Mouse (Mus musculus): ENCODE measurements around the gene Serinc4. TPM values are rescaled to one million over a fixed set of nuclear protein-coding genes. Genes with fewer than 3 reads are reported as not detected.
A peak's percentile ranks its signal among the peaks of the same experiment; 100 is the strongest.
"Not testable (repeated sequence)": the region's sequence is repeated elsewhere in the genome, so short reads cannot be mapped to it uniquely, and the experiment has no call there.

Serinc4 gene
- total RNA-seq, 1 experiment, result 1.5 TPM

GRCm38 (mm10) chr2:121473301-121474179, 17.0 kb upstream of the Serinc4 start, which contains the start of gene Mfap1b:
Mfap1b (minus strand) TSS chr2:121474067.
- H3K27ac ChIP-seq (ENCODE audit: insufficient read depth, low read depth, low read length, poor library complexity, severe bottlenecking); H3K4me1 ChIP-seq (ENCODE audit: control insufficient read depth in 2 of 2, insufficient read depth in 2 of 2, low read length in 2 of 2, poor library complexity in 1 of 2); in situ Hi-C loops (cut with MboI; ENCODE audit: low sequenced_read_pairs in 2 of 2, unreplicated experiment in 2 of 2); H3K9me3 ChIP-seq (ENCODE audit: control insufficient read depth, insufficient read depth, low read depth, low read length); H3K36me3 ChIP-seq (ENCODE audit: control insufficient read depth, insufficient read depth, low read length, poor library complexity, severe bottlenecking): not testable (repeated sequence)
- Histone ChIP-seq H3K4me3 (ENCODE audit: insufficient read depth in 1 of 2, low read depth in 1 of 2, low read length in 2 of 2, poor library complexity in 1 of 2, severe bottlenecking in 1 of 2) (peak within 1 kb of the TSS; percentile 69 to 90), H3K9ac (ENCODE audit: insufficient read depth, low read depth, low read length, poor library complexity, severe bottlenecking) (peak within 1 kb of the TSS; percentile 82)
- DNase-seq (ENCODE audit: low read depth, low spot score), result peak; percentile 78
- peak; percentile 60; the same call in 1 of the 2 replicates for TF ChIP-seq HCFC1 (IDR thresholded peaks at IDR 0.05; ENCODE audit: borderline replicate concordance, insufficient read depth, low read length)

GRCm38 (mm10) chr2:121472783-121473182, 16.2 kb upstream of the Serinc4 start:
- H3K4me3 ChIP-seq (ENCODE audit: insufficient read depth in 1 of 2, low read depth in 1 of 2, low read length in 2 of 2, poor library complexity in 1 of 2, severe bottlenecking in 1 of 2); in situ Hi-C loops (cut with MboI; ENCODE audit: low sequenced_read_pairs in 2 of 2, unreplicated experiment in 2 of 2): not testable (repeated sequence)

GRCm38 (mm10) chr2:121468982-121469381, 12.4 kb upstream of the Serinc4 start:
- H3K9ac ChIP-seq (ENCODE audit: insufficient read depth, low read depth, low read length, poor library complexity, severe bottlenecking); H3K4me1 ChIP-seq (ENCODE audit: control insufficient read depth in 2 of 2, insufficient read depth in 2 of 2, low read length in 2 of 2, poor library complexity in 1 of 2); DNase-seq (ENCODE audit: low read depth, low spot score); H3K4me3 ChIP-seq (ENCODE audit: insufficient read depth in 1 of 2, low read depth in 1 of 2, low read length in 2 of 2, poor library complexity in 1 of 2, severe bottlenecking in 1 of 2); H3K27ac ChIP-seq (ENCODE audit: insufficient read depth, low read depth, low read length, poor library complexity, severe bottlenecking); H3K36me3 ChIP-seq (ENCODE audit: control insufficient read depth, insufficient read depth, low read length, poor library complexity, severe bottlenecking); in situ Hi-C loops (cut with MboI; ENCODE audit: low sequenced_read_pairs in 2 of 2, unreplicated experiment in 2 of 2); H3K9me3 ChIP-seq (ENCODE audit: control insufficient read depth, insufficient read depth, low read depth, low read length): not testable (repeated sequence)

More at GRCm38 (mm10) chr2:121472783-121473182, 16.2 kb upstream of the Serinc4 start:
- not testable (repeated sequence) for H3K9me3 ChIP-seq (ENCODE audit: control insufficient read depth, insufficient read depth, low read depth, low read length); H3K4me1 ChIP-seq (ENCODE audit: control insufficient read depth in 2 of 2, insufficient read depth in 2 of 2, low read length in 2 of 2, poor library complexity in 1 of 2); H3K27ac ChIP-seq (ENCODE audit: insufficient read depth, low read depth, low read length, poor library complexity, severe bottlenecking); H3K9ac ChIP-seq (ENCODE audit: insufficient read depth, low read depth, low read length, poor library complexity, severe bottlenecking); H3K36me3 ChIP-seq (ENCODE audit: control insufficient read depth, insufficient read depth, low read length, poor library complexity, severe bottlenecking); DNase-seq (ENCODE audit: low read depth, low spot score)

- DNase-seq (ENCODE audit: low read depth, low spot score), result no peak
Observed at GRCm38 (mm10) chr2:121460071-121460470, 3.5 kb upstream of the Serinc4 start.

GRCm38 (mm10) chr2:121455534-121455933, 1.0 kb downstream of the Serinc4 start:
- no peak overlapping the region for H3K4me3 ChIP-seq (ENCODE audit: insufficient read depth in 1 of 2, low read depth in 1 of 2, low read length in 2 of 2, poor library complexity in 1 of 2, severe bottlenecking in 1 of 2)
- in situ Hi-C loops (cut with MboI; ENCODE audit: low sequenced_read_pairs in 2 of 2, unreplicated experiment in 2 of 2), result no loop called here
- DNase-seq (ENCODE audit: low read depth, low spot score), result no peak

More at GRCm38 (mm10) chr2:121460071-121460470, 3.5 kb upstream of the Serinc4 start:
- Histone ChIP-seq H3K4me1 (ENCODE audit: control insufficient read depth in 2 of 2, insufficient read depth in 2 of 2, low read length in 2 of 2, poor library complexity in 1 of 2) (peaks cover 0 to 4% of the 10 kb centered on the region in 2 experiments; a peak in 2 of 4 replicates), H3K4me3 (ENCODE audit: insufficient read depth in 1 of 2, low read depth in 1 of 2, low read length in 2 of 2, poor library complexity in 1 of 2, severe bottlenecking in 1 of 2) (no peak overlapping the region), H3K36me3 (ENCODE audit: control insufficient read depth, insufficient read depth, low read length, poor library complexity, severe bottlenecking) (peaks cover 2% of the 10 kb centered on the region), H3K27ac (ENCODE audit: insufficient read depth, low read depth, low read length, poor library complexity, severe bottlenecking) (no peak overlapping the region), H3K9ac (ENCODE audit: insufficient read depth, low read depth, low read length, poor library complexity, severe bottlenecking) (no peak overlapping the region), H3K9me3 (ENCODE audit: control insufficient read depth, insufficient read depth, low read depth, low read length) (no peaks in the 10 kb centered on the region)
- TF ChIP-seq CHD2 (IDR thresholded peaks at IDR 0.05; ENCODE audit: low read depth, low read length) (no peak), ZC3H11A (IDR thresholded peaks at IDR 0.05; ENCODE audit: borderline replicate concordance, low read depth, low read length) (no peak), HCFC1 (IDR thresholded peaks at IDR 0.05; ENCODE audit: borderline replicate concordance, insufficient read depth, low read length) (no peak), MAFK (IDR thresholded peaks at IDR 0.05; ENCODE audit: insufficient read depth, low read depth, low read length) (no peak), ZNF384 (IDR thresholded peaks at IDR 0.05; ENCODE audit: low read depth, low read length) (no peak)
- in situ Hi-C loops (cut with MboI; ENCODE audit: low sequenced_read_pairs in 2 of 2, unreplicated experiment in 2 of 2), result no loop called here

More at GRCm38 (mm10) chr2:121455534-121455933, 1.0 kb downstream of the Serinc4 start:
- Histone ChIP-seq H3K9me3 (ENCODE audit: control insufficient read depth, insufficient read depth, low read depth, low read length) (no peaks in the 10 kb centered on the region), H3K4me1 (ENCODE audit: control insufficient read depth in 2 of 2, insufficient read depth in 2 of 2, low read length in 2 of 2, poor library complexity in 1 of 2) (peaks cover 4 to 5% of the 10 kb centered on the region in 2 experiments), H3K27ac (ENCODE audit: insufficient read depth, low read depth, low read length, poor library complexity, severe bottlenecking) (no peak overlapping the region), H3K36me3 (ENCODE audit: control insufficient read depth, insufficient read depth, low read length, poor library complexity, severe bottlenecking) (peaks cover 15% of the 10 kb centered on the region), H3K9ac (ENCODE audit: insufficient read depth, low read depth, low read length, poor library complexity, severe bottlenecking) (no peak overlapping the region)
- TF ChIP-seq MAFK (IDR thresholded peaks at IDR 0.05; ENCODE audit: insufficient read depth, low read depth, low read length), result no peak
- no peak for TF ChIP-seq HCFC1 (IDR thresholded peaks at IDR 0.05; ENCODE audit: borderline replicate concordance, insufficient read depth, low read length)
- no peak for TF ChIP-seq CHD2 (IDR thresholded peaks at IDR 0.05; ENCODE audit: low read depth, low read length)
- TF ChIP-seq ZC3H11A (IDR thresholded peaks at IDR 0.05; ENCODE audit: borderline replicate concordance, low read depth, low read length), result no peak
- TF ChIP-seq ZNF384 (IDR thresholded peaks at IDR 0.05; ENCODE audit: low read depth, low read length), result no peak

Data from ES-E14 (cell line).